Mouse (Mus musculus) liver, embryonic 14.5 days (tissue): ENCODE results near the gene Zfp2. TPM values are rescaled to one million over a fixed set of nuclear protein-coding genes. Genes with fewer than 3 reads are reported as not detected.
A peak's percentile ranks its signal among the peaks of the same experiment; 100 is the strongest.

Source experiments
- ATAC-seq: fragments of 200-750 bp; cut with Nextera tagmentation; 2 replicates; pipeline ENCODE4 v1.8.0; 2017; ENCODE audit warnings: moderate number of reproducible peaks, mild to moderate bottlenecking, moderate library complexity; ENCODE audit not compliant: insufficient read depth
- DNase-seq, 3 experiments: peaks; one replicate each; pipeline ENCODE4 v3.0.0-alpha.2; 2012 to 2013; ENCODE audit warnings: low read depth in 3 of 3, low spot score in 3 of 3
- H3K27ac ChIP-seq: fragments of 300-500 bp; sonication (generic); 2 replicates; pipeline ENCODE4 v1.5.1; 2014; ENCODE audit warnings: moderate library complexity, mild to moderate bottlenecking, control low read depth, inconsistent platforms
- H3K27me3 ChIP-seq: fragments of 300-500 bp; sonication (generic); 2 replicates; pipeline ENCODE4 v1.6.1; 2014; ENCODE audit warnings: mild to moderate bottlenecking, low read length, moderate library complexity; ENCODE audit not compliant: control insufficient read depth, insufficient read depth
- H3K36me3 ChIP-seq: fragments of 300-500 bp; sonication (generic); replicated peaks from 2 replicates; pipeline ENCODE4 v1.6.1; 2014; ENCODE audit warnings: low read depth; ENCODE audit not compliant: control insufficient read depth, insufficient read depth
- H3K4me1 ChIP-seq, 2 experiments: fragments of 200-500 bp in 1 of 2; fragments of 300-500 bp in 1 of 2; sonication (generic) in 1 of 2; replicated peaks; 2 replicates each; pipeline ENCODE4 v1.6.1; 2012 to 2014; ENCODE audit warnings: antibody characterized with exemption in 1 of 2, inconsistent platforms in 1 of 2, low read length in 1 of 2; ENCODE audit not compliant: control insufficient read depth in 2 of 2, insufficient read depth in 2 of 2
- H3K4me2 ChIP-seq: fragments of 300-500 bp; sonication (generic); 2 replicates; pipeline ENCODE4 v1.6.1; 2014; ENCODE audit warnings: low read depth, mild to moderate bottlenecking, control low read depth, moderate library complexity
- H3K4me3 ChIP-seq, 2 experiments: fragments of 200-500 bp in 1 of 2; fragments of 300-500 bp in 1 of 2; sonication (generic) in 1 of 2; 2 replicates each; pipeline ENCODE4 v1.5.1; 2012 to 2014; ENCODE audit warnings: low read depth in 2 of 2, low read length in 2 of 2, mild to moderate bottlenecking in 2 of 2, control low read depth in 1 of 2, inconsistent platforms in 1 of 2, moderate library complexity in 1 of 2; ENCODE audit not compliant: insufficient read depth in 1 of 2
- H3K9ac ChIP-seq: fragments of 300-500 bp; sonication (generic); replicated peaks from 2 replicates; pipeline ENCODE4 v1.6.1; 2014; ENCODE audit warnings: mild to moderate bottlenecking, control low read depth, moderate library complexity
- H3K9me3 ChIP-seq: fragments of 300-500 bp; sonication (generic); 2 replicates; pipeline ENCODE4 v1.6.1; 2016; ENCODE audit warnings: low read length, mixed read lengths; ENCODE audit not compliant: control insufficient read depth
- CTCF ChIP-seq: IDR thresholded peaks from 2 replicates; pipeline ENCODE4 v1.5.1; 2016; ENCODE audit warnings: antibody characterized with exemption, low read depth, control low read depth
- EP300 ChIP-seq: IDR thresholded peaks from 2 replicates; pipeline ENCODE4 v1.6.1; 2016; ENCODE audit warnings: antibody characterized with exemption, low read depth
- WGBS: fragments of 180-500 bp; shearing (Covaris S2); extraction: QIAGEN DNeasy Blood & Tissue Kit; methylation state at CpG from one replicate; pipeline ENCODE4 v1.1.7; 2014; ENCODE audit not compliant: insufficient replicate concordance; 5-methylcytosine and 5-hydroxymethylcytosine counted together
- polyA plus RNA-seq, 2 experiments: library from polyadenylated mRNA; depleted of rRNA in 1 of 2; stranded (reverse) in 1 of 2; unstranded in 1 of 2; fragments of >200 nt; fragmentation: Nextera tagmentation in 1 of 2; extraction: Ambion mirVana in 1 of 2; gene quantifications; 2 replicates each; pipeline versions ENCODE4 v1.2.1 to v1.2.3; 2012 to 2014

Zfp2 gene
- polyA plus RNA-seq, 2 experiments = 0.70 to 2.6 TPM

DNA sequence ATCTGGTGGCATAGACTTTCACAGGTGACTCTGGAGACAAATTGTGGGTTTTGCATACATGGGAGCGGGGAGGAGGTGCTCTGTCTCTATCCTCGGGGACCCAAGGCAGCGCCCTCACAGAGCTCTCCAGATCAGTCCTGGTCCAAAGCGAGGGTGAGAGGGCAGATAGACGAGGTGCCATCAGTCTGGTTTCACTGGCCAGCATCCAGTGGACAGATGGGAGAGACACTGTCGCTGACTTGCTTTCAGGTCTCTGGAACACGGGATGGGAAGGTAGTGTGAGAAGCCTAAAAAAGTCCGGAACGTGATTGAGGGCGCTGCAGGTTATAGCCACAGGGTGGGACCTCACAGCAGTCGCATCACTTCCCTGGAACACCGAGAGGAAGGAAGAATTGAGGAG lies 26.4 kb upstream of the Zfp2 start:
- H3K9ac ChIP-seq = no peak overlapping the region
- no peak for TF ChIP-seq EP300
- no peak for TF ChIP-seq CTCF
- no peak overlapping the region for H3K4me2 ChIP-seq
- no peaks in the 10 kb centered on the region for H3K36me3 ChIP-seq
- ATAC-seq = no peak
- H3K9me3 ChIP-seq = no peaks in the 10 kb centered on the region
- H3K27me3 ChIP-seq = no peaks in the 10 kb centered on the region
- WGBS = 51% methylated on average over 12 of the region's 12 CpGs
- H3K4me3 ChIP-seq = no peak overlapping the region
- no peak overlapping the region for H3K27ac ChIP-seq
- DNase-seq = no peak
- H3K4me1 ChIP-seq = no peaks in the 10 kb centered on the region

DNA sequence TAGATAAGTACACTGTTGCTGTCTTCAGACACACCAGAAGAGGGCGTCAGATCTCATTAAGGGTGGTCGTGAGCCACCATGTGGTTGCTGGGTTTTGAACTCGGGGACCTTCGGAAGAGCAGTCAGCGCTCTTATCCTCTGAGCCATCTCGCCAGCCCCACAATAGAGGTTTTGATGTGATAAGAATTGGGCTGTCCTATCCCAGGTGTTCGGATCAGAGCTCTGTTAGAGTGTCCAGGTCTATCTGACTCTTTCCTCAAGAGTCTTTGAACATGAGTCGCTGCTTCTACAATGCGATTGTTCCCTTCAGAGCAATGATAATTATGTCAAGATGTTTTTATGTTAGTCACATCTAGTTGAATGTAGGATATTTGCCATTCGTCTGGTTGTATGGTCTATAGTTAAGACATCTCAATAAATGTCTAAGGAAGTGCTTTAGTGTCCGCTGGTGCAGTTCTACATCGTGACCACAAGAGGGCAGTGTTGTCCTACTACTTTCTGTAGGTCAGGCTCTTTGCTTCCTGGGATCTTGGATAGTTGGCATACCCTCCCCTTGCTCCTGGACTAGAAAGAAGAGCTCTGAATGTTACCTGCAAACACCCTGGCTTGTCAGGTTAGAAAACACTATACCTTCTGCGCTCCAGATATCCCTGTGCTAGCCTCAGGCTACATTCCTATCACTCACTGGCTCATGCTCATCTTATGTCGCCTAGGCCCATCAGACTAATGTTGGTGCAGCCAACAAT lies 23.8 kb upstream of the Zfp2 start:
- Histone ChIP-seq H3K36me3 (no peaks in the 10 kb centered on the region), H3K4me3 (no peak overlapping the region), H3K4me1 (no peaks in the 10 kb centered on the region), H3K9me3 (no peaks in the 10 kb centered on the region), H3K9ac (no peak overlapping the region), H3K27ac (no peak overlapping the region), H3K27me3 (no peaks in the 10 kb centered on the region), H3K4me2 (no peak overlapping the region)
- ATAC-seq (no peak), DNase-seq (no peak)
- TF ChIP-seq CTCF = peak; percentile 87
- no peak for TF ChIP-seq EP300
- 23% methylated on average over 14 of the region's 14 CpGs for WGBS

GRCm38 (mm10) chr11:50938435-50938834 lies 22.5 kb upstream of the Zfp2 start:
- no peak overlapping the region for H3K4me3 ChIP-seq
- ATAC-seq (no peak), DNase-seq (no peak)
- no peaks in the 10 kb centered on the region for H3K9me3 ChIP-seq
- H3K36me3 ChIP-seq = no peaks in the 10 kb centered on the region
- TF ChIP-seq EP300 (no peak), CTCF (no peak)
- no peak overlapping the region for H3K27ac ChIP-seq
- WGBS = 50% methylated on average over 8 of the region's 8 CpGs
- no peaks in the 10 kb centered on the region for H3K4me1 ChIP-seq
- no peak overlapping the region for H3K9ac ChIP-seq
- H3K4me2 ChIP-seq = no peak overlapping the region
- no peaks in the 10 kb centered on the region for H3K27me3 ChIP-seq

- Histone ChIP-seq H3K27ac (no peak overlapping the region), H3K9ac (no peak overlapping the region), H3K9me3 (no peaks in the 10 kb centered on the region), H3K27me3 (no peaks in the 10 kb centered on the region; the same call in none of the 2 replicates), H3K4me3 (no peak overlapping the region), H3K4me2 (peak overlapping the region; percentile 82), H3K4me1 (peaks cover 0 to 2% of the 10 kb centered on the region in 2 experiments; a peak in 2 of 4 replicates), H3K36me3 (no peaks in the 10 kb centered on the region)
- DNase-seq (no peak), ATAC-seq (no peak)
- TF ChIP-seq EP300 (no peak), CTCF (no peak)
- 33% methylated on average over 1 of the region's 1 CpGs for WGBS
Observed at GRCm38 (mm10) chr11:50932040-50932439, 16.1 kb upstream of the Zfp2 start.

DNA sequence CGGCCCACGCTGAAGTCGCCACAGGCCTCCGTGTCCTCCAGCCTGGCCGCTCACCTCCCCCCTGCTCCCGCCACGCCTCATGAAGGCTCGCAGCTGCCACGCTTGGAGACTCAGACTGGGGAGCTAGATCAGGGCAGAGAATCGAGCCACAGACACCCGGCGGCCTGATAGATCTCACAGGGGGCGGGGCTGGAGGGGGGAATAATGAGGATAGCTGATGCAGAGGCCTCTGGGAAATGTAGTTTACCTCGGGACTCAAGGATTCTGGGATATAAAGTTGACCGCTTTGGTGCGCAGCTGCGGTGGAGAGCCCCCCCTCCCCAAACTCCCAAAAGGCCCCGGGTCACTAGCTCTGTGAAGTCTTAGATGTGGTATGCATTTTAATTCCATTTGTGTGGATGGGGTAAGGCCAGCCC lies 15.5 kb upstream of the Zfp2 start, which contains the start of gene Zfp354b:
Zfp354b (minus strand) TSS at position 183 of the 416 bp plus-strand sequence.
- Histone ChIP-seq H3K36me3 (no peaks in the 10 kb centered on the region), H3K4me2 (peak within 1 kb of the TSS; percentile 82), H3K27me3 (no peaks in the 10 kb centered on the region; the same call in none of the 2 replicates), H3K27ac (no peak within 1 kb of the TSS), H3K4me1 (peaks cover 0 to 2% of the 10 kb centered on the region in 2 experiments; a peak in 2 of 4 replicates), H3K9ac (peak within 1 kb of the TSS; percentile 27), H3K4me3 (peak within 1 kb of the TSS; percentile 60 to 79), H3K9me3 (no peaks in the 10 kb centered on the region)
- no peak for TF ChIP-seq EP300
- no peak for TF ChIP-seq CTCF
- WGBS = 1% methylated on average over 18 of the region's 18 CpGs
- peak; percentile 36 to 44 (median 42) for DNase-seq
- peak; percentile 82 for ATAC-seq
